Mouse (Mus musculus): ENCODE data around the gene Ndufa8.

Gene Ndufa8

GRCm38 (mm10) chr2:36040872-36041271, 8.3 kb downstream of the Ndufa8 start:
- DNase-seq = no peak

- DNase-seq = no peak
These were observed 9.8 kb downstream of the Ndufa8 start for GRCm38 (mm10) chr2:36039297-36039985.

DNA sequence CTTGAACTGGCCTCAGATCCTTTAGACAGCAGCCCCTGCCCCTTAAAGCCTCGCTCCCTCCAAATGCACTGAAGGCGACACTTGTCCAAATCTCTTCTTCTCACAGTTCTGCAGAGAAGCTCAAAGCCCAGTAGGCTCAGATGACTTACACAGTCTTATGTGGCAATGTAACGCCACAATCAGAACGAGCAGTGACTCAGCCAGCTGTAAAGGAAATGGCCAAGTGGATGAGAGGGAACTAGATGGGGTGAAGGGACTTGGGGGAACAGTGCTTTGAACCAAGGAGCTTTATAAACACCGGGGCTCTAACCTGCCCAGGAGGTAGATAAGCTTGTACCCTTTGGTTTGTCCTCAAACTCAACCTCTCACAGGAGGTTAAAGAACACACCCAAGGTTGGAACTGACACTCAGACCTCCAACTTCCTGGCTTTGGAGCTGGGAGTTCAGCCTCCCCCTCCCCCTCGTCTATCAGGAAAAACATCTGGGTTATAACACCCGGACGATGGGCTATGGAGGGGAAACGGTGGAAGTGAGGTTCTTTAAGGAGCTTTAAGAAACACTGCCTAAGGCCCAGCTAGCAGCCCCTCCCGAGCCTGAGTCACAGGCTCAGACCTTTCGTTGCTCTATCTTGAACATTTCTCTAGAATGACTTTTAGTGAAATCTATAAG, 13.7 kb downstream of the Ndufa8 start:
- no peak for DNase-seq

DNA sequence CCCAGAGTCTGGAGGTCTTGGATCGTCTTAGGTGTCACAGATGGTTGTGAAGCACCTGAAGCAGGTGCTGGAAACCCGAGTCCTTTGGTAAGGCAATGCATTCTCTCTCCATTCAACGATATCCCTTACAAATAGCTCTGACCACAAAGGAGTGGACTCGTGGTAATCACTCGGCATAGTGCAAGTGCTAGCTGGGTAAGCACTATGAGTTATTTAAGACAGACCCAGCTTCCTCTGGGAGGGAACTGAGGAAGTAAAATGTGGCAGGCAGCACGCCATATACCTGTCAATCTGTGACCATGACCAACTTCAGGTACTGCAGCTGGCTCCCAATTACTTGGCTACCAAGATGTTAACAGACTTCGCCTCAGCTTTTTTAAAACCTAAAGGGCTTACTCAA, 14.3 kb downstream of the Ndufa8 start:
- DNase-seq = no peak

GRCm38 (mm10) chr2:36033966-36034365, 15.2 kb downstream of the Ndufa8 start:
- no peak for DNase-seq

- DNase-seq = no peak
These were observed 16.3 kb downstream of the Ndufa8 start for GRCm38 (mm10) chr2:36032884-36033283.

DNA sequence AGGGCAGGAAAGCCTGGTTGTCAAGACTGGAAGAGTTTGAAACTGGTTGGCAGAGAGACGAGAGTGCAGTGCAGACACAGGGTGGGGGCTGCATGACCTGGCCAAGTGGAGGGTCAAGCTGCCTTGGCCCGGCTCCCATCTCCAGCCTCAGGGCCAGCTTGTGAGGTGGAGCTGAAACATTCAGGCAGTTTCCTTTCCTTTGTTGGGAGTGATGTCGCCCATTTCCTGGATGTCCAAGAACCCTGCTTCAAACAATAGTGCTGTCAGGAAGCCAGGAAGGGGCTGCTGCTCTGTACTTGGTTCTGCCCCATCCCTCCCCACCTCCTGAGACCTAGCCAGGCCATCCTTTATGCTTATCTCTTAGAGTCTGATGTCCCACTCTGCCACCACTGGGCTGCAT, 25.9 kb downstream of the Ndufa8 start:
- no peak for DNase-seq

GRCm38 (mm10) chr2:36021385-36022159, 27.6 kb downstream of the Ndufa8 start:
- peak; percentile 73 for DNase-seq

- no peak for DNase-seq
These were observed 36.2 kb downstream of the Ndufa8 start for GRCm38 (mm10) chr2:36013010-36013409.

GRCm38 (mm10) chr2:36011331-36011825, 37.8 kb downstream of the Ndufa8 start:
- peak; percentile 38 for DNase-seq

DNA sequence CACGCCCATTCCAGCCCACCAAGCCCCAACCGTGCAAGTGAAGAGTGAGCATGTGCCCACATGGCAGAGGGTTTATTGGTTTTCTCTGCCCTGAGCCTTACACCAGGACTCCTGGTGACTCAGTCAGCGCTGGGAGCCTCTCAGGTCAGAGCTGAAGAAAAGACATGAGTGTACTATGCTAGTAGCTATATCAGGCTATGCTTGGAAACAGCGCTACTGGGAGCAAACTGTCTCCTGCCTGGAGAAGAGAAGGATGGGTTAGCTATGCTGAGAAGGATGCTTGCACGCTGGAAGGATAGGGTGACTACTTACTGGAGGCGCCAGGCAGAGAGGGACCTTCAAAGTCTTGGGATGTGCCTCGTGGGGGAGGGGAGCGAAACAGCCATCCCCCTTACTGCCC, 38.6 kb downstream of the Ndufa8 start:
- DNase-seq = no peak

GRCm38 (mm10) chr2:36009386-36009785, 39.8 kb downstream of the Ndufa8 start:
- DNase-seq = no peak

GRCm38 (mm10) chr2:36008071-36008470, 41.1 kb downstream of the Ndufa8 start:
- DNase-seq = no peak

DNA sequence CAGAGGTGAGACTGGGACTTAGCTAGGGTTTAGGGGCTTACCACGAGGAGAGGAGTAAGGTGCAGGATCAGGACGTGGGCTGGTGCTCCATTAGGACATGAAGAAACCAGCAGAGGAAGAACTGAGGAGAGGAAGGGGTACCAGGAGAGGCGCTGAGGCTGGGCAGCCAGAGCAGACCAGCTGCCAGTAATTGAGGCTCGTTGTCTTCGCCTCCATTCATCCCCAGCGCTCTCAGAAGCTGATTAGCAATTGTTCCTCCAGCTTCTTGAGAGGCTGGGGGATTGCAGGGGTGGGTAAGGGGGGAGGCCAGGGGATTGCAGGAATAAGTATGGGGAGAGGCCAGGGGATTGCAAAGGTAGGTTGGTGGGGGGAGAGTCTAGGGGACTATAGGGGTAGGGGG, 47.0 kb downstream of the Ndufa8 start:
- DNase-seq = no peak

- no peak for DNase-seq
These were observed 48.8 kb downstream of the Ndufa8 start for GRCm38 (mm10) chr2:36000390-36000789.

DNA sequence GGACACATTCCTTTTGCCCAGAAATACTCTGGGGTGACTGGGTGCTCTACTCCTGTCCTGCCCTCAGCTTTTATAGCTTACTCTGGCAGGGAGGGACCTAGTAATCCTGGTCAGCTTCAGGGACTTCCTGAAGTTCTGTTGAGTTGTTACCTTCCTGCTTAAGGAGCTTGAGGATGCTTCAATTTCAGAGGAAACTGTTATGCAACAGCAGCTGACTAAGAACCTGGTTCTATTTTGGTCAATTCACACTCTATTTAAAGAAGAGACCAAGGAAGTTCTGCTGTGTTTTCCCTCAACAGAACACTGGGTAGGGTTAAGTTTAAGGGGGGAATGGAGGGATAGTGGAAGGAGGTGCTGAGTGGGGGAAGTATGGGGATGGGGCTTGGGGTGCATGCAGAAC, 50.0 kb downstream of the Ndufa8 start:
- DNase-seq = no peak

DNA sequence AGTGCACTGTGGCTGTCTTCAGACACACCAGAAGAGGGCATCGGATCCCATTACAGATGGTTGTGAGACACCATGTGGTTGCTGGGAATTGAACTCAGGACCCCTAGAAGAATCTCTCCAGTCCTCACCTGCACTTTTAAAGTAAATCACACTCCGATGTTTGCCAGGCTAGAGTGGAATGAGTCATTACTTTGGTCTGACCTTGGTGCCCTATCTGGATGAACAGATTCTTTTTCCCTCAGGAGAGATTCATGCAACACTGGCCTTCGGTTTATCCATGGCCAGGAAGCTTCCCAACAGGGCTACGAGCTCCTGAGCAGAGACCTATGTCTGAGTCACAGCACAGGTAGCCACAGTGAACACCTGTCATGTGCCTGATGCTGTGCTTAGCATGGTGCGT, 50.8 kb downstream of the Ndufa8 start:
- no peak for DNase-seq

DNA sequence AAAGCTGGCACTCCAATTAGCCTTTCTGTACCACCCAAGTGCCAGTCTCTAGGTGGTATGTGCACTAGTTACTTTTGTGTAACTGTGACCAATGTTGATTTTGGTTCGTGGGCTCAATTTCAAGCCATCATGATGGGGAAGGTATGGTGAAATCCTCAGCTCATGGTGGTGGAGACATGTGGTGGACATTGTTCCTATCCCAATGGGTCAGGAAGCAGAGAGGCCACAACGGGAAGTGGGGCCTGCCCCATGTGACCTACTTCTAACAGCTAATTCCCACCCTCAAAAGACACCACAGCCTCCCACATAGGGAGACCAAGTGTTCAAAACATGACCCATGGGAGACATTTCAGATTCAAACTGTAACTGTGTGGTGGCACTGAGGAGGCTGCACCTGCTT, 52.5 kb downstream of the Ndufa8 start:
- no peak for DNase-seq

DNA sequence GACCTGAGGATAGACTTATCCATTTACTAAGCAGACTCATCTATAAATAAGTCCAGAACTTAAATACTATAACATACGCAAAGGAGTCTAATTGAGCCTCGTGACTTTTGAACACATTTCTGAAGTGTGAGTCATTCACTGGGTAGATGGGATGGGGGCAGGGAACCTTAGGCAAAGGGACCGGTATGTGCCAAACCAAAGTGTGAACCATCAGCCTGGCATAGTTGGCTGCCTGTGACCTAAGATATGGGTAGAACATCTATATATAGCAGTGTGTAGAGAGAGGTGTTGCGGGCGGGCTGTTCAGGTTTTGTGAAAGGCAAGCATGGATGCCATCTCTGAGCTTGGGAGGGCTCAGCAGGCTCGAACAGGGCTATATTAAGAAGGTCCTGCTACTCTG, 54.9 kb downstream of the Ndufa8 start:
- no peak for DNase-seq

DNA sequence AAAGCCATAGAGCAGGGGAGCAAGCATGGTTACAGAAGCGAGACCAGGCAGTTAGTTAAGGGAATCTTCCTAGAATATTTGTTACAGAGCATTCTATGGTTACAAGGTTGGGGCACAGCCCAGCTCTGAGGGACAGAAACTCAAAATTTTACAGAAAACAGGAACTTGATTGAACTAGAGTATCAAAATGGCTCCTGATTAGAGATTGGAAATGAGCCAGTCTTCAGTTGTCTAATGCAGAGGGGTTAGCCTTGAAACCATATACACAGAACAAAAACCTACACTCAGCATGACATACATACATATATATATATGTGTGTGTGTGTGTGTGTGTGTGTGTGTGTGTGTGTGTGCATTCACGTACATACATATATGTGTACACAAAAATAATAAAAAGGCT, 55.7 kb downstream of the Ndufa8 start:
- no peak for DNase-seq

DNA sequence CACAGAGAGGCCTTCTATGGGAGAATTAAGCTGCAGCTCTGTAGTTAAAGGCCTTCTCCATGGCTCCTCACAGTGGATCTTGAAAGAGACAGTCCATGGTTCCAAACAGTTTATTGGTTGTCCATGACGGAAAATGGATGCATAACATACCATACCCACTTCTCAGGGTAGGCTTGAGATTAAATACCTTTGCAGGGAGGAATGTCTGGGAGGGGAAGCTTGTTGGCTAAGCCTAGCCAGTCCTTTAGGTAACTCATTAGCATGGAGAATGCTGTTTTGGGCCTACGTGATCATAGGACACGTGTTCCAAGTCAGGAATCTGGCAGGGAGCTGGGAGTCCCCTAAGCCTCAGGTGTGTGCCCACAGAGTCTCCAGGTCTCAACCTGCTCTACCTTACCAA, 56.9 kb downstream of the Ndufa8 start:
- no peak for DNase-seq

All from layer of hippocampus, adult 9-11 months (tissue).